Mouse (Mus musculus) heart, embryonic 12.5 days (tissue): ENCODE measurements around the gene Hivep2. TPM values are rescaled to one million over a fixed set of nuclear protein-coding genes. Genes with fewer than 3 reads are reported as not detected.

ENCODE experiments used
- ATAC-seq: fragments of 200-750 bp; cut with Nextera tagmentation; 2 replicates; pipeline ENCODE4 v1.8.0; 2017; ENCODE audit warnings: moderate TSS enrichment, moderate library complexity; ENCODE audit not compliant: insufficient number of reproducible peaks, low FRiP score
- H3K27ac ChIP-seq: fragments of 300-500 bp; sonication (generic); 2 replicates; pipeline ENCODE4 v1.5.1; 2016; ENCODE audit warnings: mild to moderate bottlenecking, moderate library complexity; ENCODE audit not compliant: poor library complexity, severe bottlenecking
- H3K27me3 ChIP-seq: fragments of 300-500 bp; sonication (generic); replicated peaks from 2 replicates; pipeline ENCODE4 v1.6.1; 2016; ENCODE audit warnings: mild to moderate bottlenecking, moderate library complexity
- H3K36me3 ChIP-seq: fragments of 300-500 bp; sonication (generic); 2 replicates; pipeline ENCODE4 v1.6.1; 2016; ENCODE audit warnings: mild to moderate bottlenecking, moderate library complexity
- H3K4me1 ChIP-seq: fragments of 300-500 bp; sonication (generic); replicated peaks from 2 replicates; pipeline ENCODE4 v1.6.1; 2016; ENCODE audit warnings: mild to moderate bottlenecking
- H3K4me2 ChIP-seq: fragments of 300-500 bp; sonication (generic); 2 replicates; pipeline ENCODE4 v1.6.1; 2016; ENCODE audit warnings: mild to moderate bottlenecking, moderate library complexity
- H3K4me3 ChIP-seq: fragments of 300-500 bp; sonication (generic); 2 replicates; pipeline ENCODE4 v1.5.1; 2016; ENCODE audit warnings: mild to moderate bottlenecking
- H3K9ac ChIP-seq: fragments of 300-500 bp; sonication (generic); 2 replicates; pipeline ENCODE4 v1.6.1; 2016; ENCODE audit warnings: mild to moderate bottlenecking, moderate library complexity
- H3K9me3 ChIP-seq: fragments of 300-500 bp; sonication (generic); replicated peaks from 2 replicates; pipeline ENCODE4 v1.6.1; 2016; ENCODE audit warnings: mild to moderate bottlenecking, moderate library complexity
- WGBS: fragments of 180-500 bp; shearing (Covaris S2); methylation state at CpG from one replicate; pipeline ENCODE4 v1.1.7; 2016; 5-methylcytosine and 5-hydroxymethylcytosine counted together
- polyA plus RNA-seq: library from polyadenylated mRNA; unstranded; fragments of >200 nt; fragmentation: Nextera tagmentation; extraction: Ambion mirVana; gene quantifications from 2 replicates; pipeline ENCODE4 v1.2.1, GENCODE M21; 2016

Hivep2 gene
- polyA plus RNA-seq: 5.3 and 5.8 TPM in 2 replicates

GRCm38 (mm10) chr10:13965974-13966829, at the start of gene Hivep2:
TSS of gene Hivep2 (plus strand) at chr10:13966075.
- Histone ChIP-seq H3K4me1 (peaks cover 4% of the 10 kb centered on the region), H3K9me3 (no peaks in the 10 kb centered on the region), H3K36me3 (no peaks in the 10 kb centered on the region), H3K9ac (peak within 1 kb of the TSS; percentile 98), H3K4me2 (peak within 1 kb of the TSS; percentile 90), H3K27ac (peak within 1 kb of the TSS; percentile 100), H3K27me3 (no peaks in the 10 kb centered on the region), H3K4me3 (peak within 1 kb of the TSS; percentile 96)
- WGBS: 0% methylated on average over 56 of the region's 67 CpGs
- ATAC-seq: peak; percentile 59

GRCm38 (mm10) chr10:13916645-13917342, 49.1 kb upstream of the Hivep2 start:
- peaks cover 11% of the 10 kb centered on the region for H3K4me1 ChIP-seq
- H3K4me2 ChIP-seq: peak overlapping the region; percentile 7; the same call in 1 of the 2 replicates
- no peaks in the 10 kb centered on the region for H3K27me3 ChIP-seq
- ATAC-seq: peak; percentile 59
- WGBS: 29% methylated on average over 12 of the region's 12 CpGs
- no peak overlapping the region for H3K4me3 ChIP-seq
- H3K9me3 ChIP-seq: no peaks in the 10 kb centered on the region
- H3K27ac ChIP-seq: peak overlapping the region; percentile 35; the same call in 1 of the 2 replicates
- no peak overlapping the region for H3K9ac ChIP-seq
- H3K36me3 ChIP-seq: no peaks in the 10 kb centered on the region

GRCm38 (mm10) chr10:13921641-13922385, 44.1 kb upstream of the Hivep2 start:
- H3K4me2 ChIP-seq: no peak overlapping the region
- no peaks in the 10 kb centered on the region for H3K4me1 ChIP-seq
- no peak overlapping the region for H3K27ac ChIP-seq
- H3K4me3 ChIP-seq: no peak overlapping the region
- no peaks in the 10 kb centered on the region for H3K27me3 ChIP-seq
- ATAC-seq: no peak
- no peaks in the 10 kb centered on the region for H3K36me3 ChIP-seq
- WGBS: 78% methylated on average over 9 of the region's 9 CpGs
- H3K9me3 ChIP-seq: no peaks in the 10 kb centered on the region
- no peak overlapping the region for H3K9ac ChIP-seq

GRCm38 (mm10) chr10:13929306-13929705, 36.6 kb upstream of the Hivep2 start:
- WGBS: 48% methylated on average over 5 of the region's 5 CpGs
- Histone ChIP-seq H3K36me3 (no peaks in the 10 kb centered on the region), H3K4me1 (no peaks in the 10 kb centered on the region), H3K9me3 (no peaks in the 10 kb centered on the region), H3K27me3 (no peaks in the 10 kb centered on the region), H3K4me2 (no peak overlapping the region), H3K27ac (no peak overlapping the region), H3K4me3 (no peak overlapping the region), H3K9ac (no peak overlapping the region)
- no peak for ATAC-seq

- no peaks in the 10 kb centered on the region for H3K4me1 ChIP-seq
- no peak overlapping the region for H3K9ac ChIP-seq
- H3K4me3 ChIP-seq: no peak overlapping the region
- ATAC-seq: no peak
- H3K27me3 ChIP-seq: no peaks in the 10 kb centered on the region
- H3K4me2 ChIP-seq: no peak overlapping the region
- no peaks in the 10 kb centered on the region for H3K9me3 ChIP-seq
- H3K27ac ChIP-seq: no peak overlapping the region
- no peaks in the 10 kb centered on the region for H3K36me3 ChIP-seq
- 66% methylated on average over 3 of the region's 3 CpGs for WGBS
Observed at GRCm38 (mm10) chr10:13932147-13932546, 33.7 kb upstream of the Hivep2 start.

- no peak overlapping the region for H3K4me2 ChIP-seq
- 77% methylated on average over 7 of the region's 7 CpGs for WGBS
- no peak for ATAC-seq
Observed at GRCm38 (mm10) chr10:13933320-13933719, 32.6 kb upstream of the Hivep2 start.

GRCm38 (mm10) chr10:13935646-13936045, 30.2 kb upstream of the Hivep2 start:
- Histone ChIP-seq H3K27ac (no peak overlapping the region), H3K4me3 (no peak overlapping the region), H3K4me2 (no peak overlapping the region), H3K9ac (no peak overlapping the region), H3K27me3 (no peaks in the 10 kb centered on the region), H3K4me1 (no peaks in the 10 kb centered on the region), H3K9me3 (no peaks in the 10 kb centered on the region), H3K36me3 (no peaks in the 10 kb centered on the region)
- no peak for ATAC-seq
- 75% methylated on average over 2 of the region's 2 CpGs for WGBS

More at GRCm38 (mm10) chr10:13933320-13933719, 32.6 kb upstream of the Hivep2 start:
- Histone ChIP-seq H3K4me1 (no peaks in the 10 kb centered on the region), H3K27ac (no peak overlapping the region), H3K36me3 (no peaks in the 10 kb centered on the region), H3K9ac (no peak overlapping the region), H3K27me3 (no peaks in the 10 kb centered on the region), H3K9me3 (no peaks in the 10 kb centered on the region), H3K4me3 (no peak overlapping the region)

- H3K4me1 ChIP-seq: no peaks in the 10 kb centered on the region
- no peaks in the 10 kb centered on the region for H3K9me3 ChIP-seq
- H3K27ac ChIP-seq: no peak overlapping the region
- no peak for ATAC-seq
- H3K27me3 ChIP-seq: no peaks in the 10 kb centered on the region
- no peak overlapping the region for H3K4me3 ChIP-seq
- no peak overlapping the region for H3K9ac ChIP-seq
- 63% methylated on average over 2 of the region's 2 CpGs for WGBS
- H3K4me2 ChIP-seq: no peak overlapping the region
- H3K36me3 ChIP-seq: no peaks in the 10 kb centered on the region
Observed at GRCm38 (mm10) chr10:13941406-13941805, 24.5 kb upstream of the Hivep2 start.

GRCm38 (mm10) chr10:13943706-13944105, 22.2 kb upstream of the Hivep2 start:
- H3K4me1 ChIP-seq: 0 out of 2 replicates have a peak, but pooled peaks cover 5% of the 10 kb centered on the region
- no peaks in the 10 kb centered on the region for H3K27me3 ChIP-seq
- H3K36me3 ChIP-seq: no peaks in the 10 kb centered on the region
- ATAC-seq: no peak
- no peak overlapping the region for H3K4me2 ChIP-seq
- no peak overlapping the region for H3K9ac ChIP-seq
- H3K4me3 ChIP-seq: no peak overlapping the region
- no peaks in the 10 kb centered on the region for H3K9me3 ChIP-seq
- WGBS: 63% methylated on average over 3 of the region's 3 CpGs
- no peak overlapping the region for H3K27ac ChIP-seq

- WGBS: 50% methylated on average over 7 of the region's 7 CpGs
- Histone ChIP-seq H3K36me3 (no peaks in the 10 kb centered on the region), H3K4me1 (0 out of 2 replicates have a peak, but pooled peaks cover 5% of the 10 kb centered on the region), H3K4me3 (no peak overlapping the region), H3K27ac (no peak overlapping the region), H3K9ac (no peak overlapping the region), H3K27me3 (no peaks in the 10 kb centered on the region), H3K9me3 (no peaks in the 10 kb centered on the region), H3K4me2 (no peak overlapping the region)
- ATAC-seq: no peak
Observed at GRCm38 (mm10) chr10:13946498-13946897, 19.4 kb upstream of the Hivep2 start.

- no peaks in the 10 kb centered on the region for H3K36me3 ChIP-seq
- H3K4me1 ChIP-seq: peaks cover 1% of the 10 kb centered on the region
- no peak overlapping the region for H3K4me2 ChIP-seq
- H3K4me3 ChIP-seq: no peak overlapping the region
- WGBS: 68% methylated on average over 2 of the region's 2 CpGs
- H3K9me3 ChIP-seq: no peaks in the 10 kb centered on the region
- ATAC-seq: no peak
- H3K27ac ChIP-seq: no peak overlapping the region
- no peaks in the 10 kb centered on the region for H3K27me3 ChIP-seq
- H3K9ac ChIP-seq: no peak overlapping the region
Observed at GRCm38 (mm10) chr10:13962965-13963364, 2.9 kb upstream of the Hivep2 start.
